Mouse (Mus musculus): Measurements from ENCODE around the gene Mical2. TPM values are rescaled to one million over a fixed set of nuclear protein-coding genes. Genes with fewer than 3 reads are reported as not detected.

Gene Mical2
- polyA plus RNA-seq, 1 experiment from 2014 or later, result 1.2 TPM

DNA sequence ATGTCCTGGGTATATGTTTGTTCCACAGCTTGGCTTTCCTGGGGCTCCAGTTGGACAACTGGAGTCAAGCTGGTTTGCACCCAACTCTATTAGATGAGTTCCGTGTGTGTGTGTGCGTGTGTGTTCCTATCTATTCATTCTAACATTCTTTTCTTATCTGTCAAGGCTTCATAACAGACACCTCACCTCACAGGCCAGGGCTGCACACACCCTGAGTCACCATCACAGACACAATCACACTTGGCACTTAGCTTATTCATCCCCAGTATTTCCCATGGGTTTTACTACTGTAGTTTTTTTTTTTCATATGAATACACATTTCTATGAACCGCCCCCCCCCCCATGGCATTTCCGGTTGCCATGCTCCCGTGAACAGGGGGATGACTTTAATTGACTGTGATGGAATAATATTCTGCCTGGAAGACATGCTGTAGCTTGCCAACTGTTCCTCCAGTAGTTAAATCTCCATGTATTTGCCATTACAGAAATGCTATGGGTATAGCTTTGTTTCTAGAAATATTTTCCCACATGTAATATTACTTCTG lies 230.0 kb downstream of the Mical2 start:
- H3K4me3 ChIP-seq (ENCODE audit: low read depth, low read length), result no peak overlapping the region
- DNase-seq (ENCODE audit: low spot score, missing footprints) (peak; percentile 69), ATAC-seq (ENCODE audit: low FRiP score) (no peak)
- H3K4me1 ChIP-seq (ENCODE audit: control insufficient read depth, insufficient read depth, low read length), result peaks cover 10% of the 10 kb centered on the region; the same call in 1 of the 2 replicates
- H3K9ac ChIP-seq (ENCODE audit: low read length), result no peak overlapping the region
- WGBS, result 90% methylated on average over 5 of the region's 5 CpGs
- H3K4me2 ChIP-seq, result no peak overlapping the region
- H3K36me3 ChIP-seq (ENCODE audit: control insufficient read depth, insufficient read depth, low read length), result no peaks in the 10 kb centered on the region
- H3K27ac ChIP-seq (ENCODE audit: low read depth, low read length), result no peak overlapping the region
- no peaks in the 10 kb centered on the region for H3K9me3 ChIP-seq (ENCODE audit: control insufficient read depth, low read length)
- H3K27me3 ChIP-seq (ENCODE audit: control insufficient read depth, insufficient read depth, low read length), result no peaks in the 10 kb centered on the region

DNA sequence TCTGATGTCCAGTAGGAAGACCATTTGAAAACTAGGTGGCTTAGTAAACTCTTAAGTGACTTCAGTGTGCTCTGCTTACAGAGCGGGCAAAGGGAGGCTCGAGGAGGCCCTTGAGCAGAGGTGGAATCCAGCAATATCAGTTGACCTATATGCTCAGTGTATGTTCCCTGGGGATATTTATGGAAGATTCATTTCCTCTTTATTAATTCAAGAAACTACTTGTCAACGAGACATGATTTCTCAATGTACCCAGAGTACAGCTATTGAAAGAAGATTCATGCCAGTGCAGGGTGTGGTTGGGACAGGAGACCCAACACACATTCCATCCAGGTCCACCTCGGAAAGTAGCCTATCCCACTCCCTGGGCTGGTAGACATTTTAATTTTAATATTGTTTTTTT lies 231.7 kb downstream of the Mical2 start:
- Histone ChIP-seq H3K4me1 (ENCODE audit: control insufficient read depth, insufficient read depth, low read length) (peaks cover 10% of the 10 kb centered on the region; the same call in 1 of the 2 replicates), H3K27ac (ENCODE audit: low read depth, low read length) (no peak overlapping the region), H3K4me3 (ENCODE audit: low read depth, low read length) (no peak overlapping the region), H3K4me2 (no peak overlapping the region), H3K27me3 (ENCODE audit: control insufficient read depth, insufficient read depth, low read length) (no peaks in the 10 kb centered on the region), H3K9me3 (ENCODE audit: control insufficient read depth, low read length) (no peaks in the 10 kb centered on the region), H3K36me3 (ENCODE audit: control insufficient read depth, insufficient read depth, low read length) (no peaks in the 10 kb centered on the region), H3K9ac (ENCODE audit: low read length) (no peak overlapping the region)
- no peak for ATAC-seq (ENCODE audit: low FRiP score)
- peak; percentile 62 for DNase-seq (ENCODE audit: low spot score, missing footprints)
- WGBS, result 96% methylated on average over 4 of the region's 4 CpGs

- 87% methylated on average over 4 of the region's 4 CpGs for WGBS
- no peak overlapping the region for H3K9ac ChIP-seq (ENCODE audit: low read length)
- no peak overlapping the region for H3K4me2 ChIP-seq
- H3K27ac ChIP-seq (ENCODE audit: low read depth, low read length), result no peak overlapping the region
- DNase-seq (ENCODE audit: low spot score, missing footprints), result peak; percentile 33
- H3K9me3 ChIP-seq (ENCODE audit: control insufficient read depth, low read length), result no peaks in the 10 kb centered on the region
- H3K36me3 ChIP-seq (ENCODE audit: control insufficient read depth, insufficient read depth, low read length), result no peaks in the 10 kb centered on the region
- H3K27me3 ChIP-seq (ENCODE audit: control insufficient read depth, insufficient read depth, low read length), result no peaks in the 10 kb centered on the region
- H3K4me1 ChIP-seq (ENCODE audit: control insufficient read depth, insufficient read depth, low read length), result peaks cover 10% of the 10 kb centered on the region; the same call in 1 of the 2 replicates
- no peak for ATAC-seq (ENCODE audit: low FRiP score)
- no peak overlapping the region for H3K4me3 ChIP-seq (ENCODE audit: low read depth, low read length)
Observed at GRCm38 (mm10) chr7:112457920-112458319, 232.3 kb downstream of the Mical2 start.

DNA sequence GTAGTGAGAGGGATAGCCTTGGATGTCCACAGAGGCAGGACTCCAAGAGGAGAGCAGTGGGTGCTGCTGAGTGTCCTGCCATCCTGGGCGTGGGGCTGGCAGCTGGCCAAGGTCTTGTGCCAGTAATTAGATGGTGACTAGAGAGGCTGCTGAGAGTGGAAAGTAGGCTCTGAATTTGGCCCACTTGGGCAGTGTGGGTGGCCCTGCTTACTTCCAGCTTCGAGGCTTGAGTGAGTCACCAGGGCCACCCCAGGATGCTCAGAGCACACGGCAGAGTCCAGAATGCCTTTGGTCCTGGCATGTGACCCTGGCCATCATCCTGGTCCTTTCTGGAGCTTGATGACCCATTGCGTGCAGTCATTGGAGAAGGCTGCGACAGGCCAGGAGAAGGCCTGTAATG lies 232.8 kb downstream of the Mical2 start:
- Histone ChIP-seq H3K4me1 (ENCODE audit: control insufficient read depth, insufficient read depth, low read length) (peaks cover 10% of the 10 kb centered on the region; the same call in 1 of the 2 replicates), H3K9me3 (ENCODE audit: control insufficient read depth, low read length) (no peaks in the 10 kb centered on the region), H3K36me3 (ENCODE audit: control insufficient read depth, insufficient read depth, low read length) (no peaks in the 10 kb centered on the region), H3K27ac (ENCODE audit: low read depth, low read length) (no peak overlapping the region), H3K4me2 (no peak overlapping the region), H3K9ac (ENCODE audit: low read length) (no peak overlapping the region), H3K4me3 (ENCODE audit: low read depth, low read length) (no peak overlapping the region), H3K27me3 (ENCODE audit: control insufficient read depth, insufficient read depth, low read length) (no peaks in the 10 kb centered on the region)
- 88% methylated on average over 5 of the region's 5 CpGs for whole genome bisulfite sequencing
- ATAC-seq (ENCODE audit: low FRiP score) (no peak), DNase-seq (ENCODE audit: low spot score, missing footprints) (peak; percentile 14)

Other genes starting within 250 kb of the Mical2 start
- gene Usp47, start 202.4 kb upstream of the Mical2 start, polyA plus RNA-seq (2014; fragmentation: Nextera tagmentation; extraction: Ambion mirVana), result 98.7 and 117 TPM in 2 replicates
- 13.9 and 14.0 TPM in 2 replicates for gene Dkk3, start 66.8 kb upstream of the Mical2 start, polyA plus RNA-seq (2014; fragmentation: Nextera tagmentation; extraction: Ambion mirVana)
- 50.0 and 50.2 TPM in 2 replicates for gene Parva, start 201.6 kb downstream of the Mical2 start, polyA plus RNA-seq (2014; fragmentation: Nextera tagmentation; extraction: Ambion mirVana)

Data from midbrain, embryonic 11.5 days (tissue).